Mouse (Mus musculus) kidney, postnatal 14 days (tissue): ENCODE measurements around the gene Arl4c.
A peak's percentile ranks its signal among the peaks of the same experiment; 100 is the strongest.

Source experiments
- DNase-seq: peaks from one replicate; pipeline ENCODE4 v3.0.0; 2022; ENCODE audit warnings: mixed read lengths

Gene Arl4c

DNA sequence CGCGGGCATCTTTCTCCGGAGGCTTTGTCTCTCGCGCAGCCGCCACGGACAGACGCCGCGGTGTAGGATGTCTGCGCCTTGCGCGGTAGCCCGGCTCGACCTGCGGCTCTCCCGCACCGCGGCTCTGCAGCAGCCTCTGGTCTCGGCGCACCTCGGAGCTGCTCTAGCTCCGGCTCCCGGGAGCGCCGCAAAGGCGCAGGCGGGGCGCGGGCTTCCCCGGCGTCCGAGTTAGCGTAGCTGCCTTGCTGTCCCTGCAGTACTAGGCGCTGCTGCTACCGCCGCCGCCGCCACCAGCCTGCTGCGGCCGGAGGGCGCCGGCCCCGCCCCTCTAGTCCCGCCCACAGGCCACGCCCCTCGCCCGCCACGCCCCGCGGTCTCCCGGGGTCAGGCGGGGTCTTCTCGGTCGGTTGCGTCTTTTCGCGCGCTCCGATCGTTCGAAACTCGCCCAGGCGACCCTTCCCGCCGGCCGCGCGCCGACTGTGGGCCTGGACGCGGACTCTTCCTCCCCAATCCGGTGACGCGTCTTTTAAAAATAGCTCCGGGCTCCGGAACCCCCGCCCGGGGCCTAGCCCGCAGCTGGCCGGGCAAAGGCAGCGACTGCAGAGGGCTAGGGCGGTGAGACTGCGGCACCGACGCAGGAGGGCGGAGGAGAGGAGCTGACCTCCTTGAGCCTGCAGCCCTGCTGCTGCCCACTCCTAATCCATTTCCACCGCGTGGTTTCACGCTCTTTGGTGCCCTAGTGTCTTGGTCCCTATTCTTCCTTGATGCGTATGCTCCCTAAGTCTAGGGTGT is at the start of gene Arl4c:
TSS of gene Arl4c (minus strand) at position 352 of the 792 bp plus-strand sequence.
- peak; percentile 91 for DNase-seq

DNA sequence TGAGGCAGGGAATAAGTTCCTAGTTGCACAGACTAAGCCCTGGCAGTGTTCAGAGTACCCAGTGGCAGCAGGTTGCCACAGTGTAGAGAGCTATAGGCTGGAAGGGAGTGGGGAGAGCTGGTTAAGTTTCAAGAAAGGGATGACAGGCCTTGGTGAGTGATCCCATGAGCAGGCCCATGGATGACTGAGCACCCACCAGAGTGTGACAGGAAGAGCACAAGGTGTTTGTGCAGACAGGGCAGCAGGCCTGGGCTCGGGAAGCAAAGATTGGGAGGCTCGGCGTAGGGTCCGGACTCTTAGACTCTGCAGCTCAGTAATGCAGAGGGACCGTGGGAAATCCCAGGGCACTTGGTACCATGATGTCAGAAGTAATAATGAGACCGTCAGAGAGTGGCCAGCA is 49.3 kb upstream of the Arl4c start:
- peak; percentile 77 for DNase-seq

DNA sequence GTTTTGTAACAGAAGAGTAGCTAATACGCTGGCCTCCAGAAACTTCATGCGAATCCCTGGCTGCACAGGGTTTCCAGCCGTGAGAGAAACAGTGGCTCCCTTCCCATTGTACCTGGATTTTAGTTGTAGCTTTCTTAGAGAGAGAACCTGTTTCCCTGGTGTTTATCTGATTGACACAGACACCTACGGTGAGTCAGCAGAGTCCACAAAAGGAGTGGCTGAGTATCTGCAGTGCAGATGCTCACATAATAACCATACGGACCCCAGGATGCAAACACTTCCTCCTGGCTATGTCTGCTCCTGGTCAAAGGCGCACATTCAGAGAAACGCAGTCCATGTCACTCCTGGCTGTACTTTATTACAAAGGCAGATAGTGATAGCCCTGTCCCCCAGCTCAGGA is 48.6 kb upstream of the Arl4c start:
- no peak for DNase-seq

DNA sequence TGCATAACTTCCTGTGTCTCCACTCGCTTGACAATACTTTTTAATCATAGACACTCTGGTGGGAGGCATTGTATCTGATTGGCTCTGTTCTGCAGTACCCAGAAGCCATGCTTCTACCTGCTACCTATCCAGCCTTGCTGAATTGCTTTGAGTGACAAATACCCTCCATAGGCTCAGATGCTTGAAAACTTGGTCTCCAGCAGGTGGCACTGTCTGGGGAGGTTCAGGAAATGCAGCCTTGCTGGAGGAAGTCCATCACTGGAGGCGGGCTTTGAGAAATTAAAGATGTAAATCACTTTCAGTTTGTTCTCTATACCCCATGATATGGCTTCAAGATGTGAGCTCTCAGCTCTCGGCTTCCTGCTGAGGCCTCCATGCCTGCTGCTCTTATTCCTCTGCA is 48.1 kb upstream of the Arl4c start:
- peak; percentile 17 for DNase-seq

DNA sequence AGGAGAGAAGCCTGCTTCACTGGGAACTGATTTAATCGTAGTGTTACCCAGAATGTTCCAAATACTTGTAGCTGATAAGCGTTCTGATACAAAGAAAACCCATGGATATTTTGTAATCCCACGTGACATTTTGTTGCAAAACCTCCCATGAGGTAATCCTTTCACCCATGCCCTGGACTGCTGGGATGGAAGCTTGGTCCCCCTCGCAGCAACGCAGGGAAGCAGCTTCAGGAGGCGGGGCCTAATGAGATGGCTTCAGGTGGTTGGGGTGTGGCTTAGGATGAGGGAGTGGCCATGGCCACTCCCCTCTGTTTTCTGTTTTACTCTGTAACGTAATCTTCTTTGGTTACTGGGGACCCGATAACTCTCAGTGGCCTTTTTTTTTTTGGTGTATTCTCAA is 47.1 kb upstream of the Arl4c start:
- no peak for DNase-seq

DNA sequence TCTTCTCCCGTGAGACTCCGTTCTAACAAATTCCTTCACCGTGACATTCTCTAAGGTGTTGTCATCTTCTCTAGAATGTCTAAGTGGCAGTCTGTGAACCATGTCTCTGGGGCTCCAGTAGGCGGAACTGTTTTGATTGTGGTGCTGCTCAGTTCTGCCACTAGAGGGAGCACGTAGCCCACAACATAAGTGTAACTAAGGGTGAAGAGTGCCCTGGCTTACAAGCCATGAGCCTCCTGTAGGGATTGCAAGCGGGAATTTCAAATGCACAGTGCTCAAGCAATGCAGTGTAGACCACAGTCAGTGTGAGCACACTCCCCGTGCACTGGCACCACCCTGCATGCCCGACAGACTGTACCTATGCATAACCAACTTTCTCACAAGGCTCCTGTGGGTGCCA is 43.2 kb upstream of the Arl4c start:
- DNase-seq, result peak; percentile 88

DNA sequence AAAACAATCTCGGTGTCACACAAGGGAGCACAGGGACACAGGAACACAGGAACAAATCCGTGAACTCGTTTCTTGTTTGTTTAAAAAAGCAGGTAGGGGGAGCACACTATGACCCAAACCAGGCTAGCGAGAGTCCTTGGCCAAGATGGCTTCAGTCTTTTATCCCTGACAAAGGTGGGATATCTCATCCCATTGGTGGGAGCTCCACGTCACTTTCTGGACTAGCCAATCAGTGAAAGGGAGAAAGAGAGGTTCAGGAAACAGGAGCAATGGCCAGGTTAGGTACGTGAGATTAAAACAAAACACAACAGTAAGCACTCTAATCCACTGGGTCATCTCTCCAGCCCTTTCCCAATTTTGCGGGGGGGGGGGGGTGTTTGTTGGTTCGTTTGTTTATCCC is 42.2 kb upstream of the Arl4c start:
- DNase-seq, result no peak

DNA sequence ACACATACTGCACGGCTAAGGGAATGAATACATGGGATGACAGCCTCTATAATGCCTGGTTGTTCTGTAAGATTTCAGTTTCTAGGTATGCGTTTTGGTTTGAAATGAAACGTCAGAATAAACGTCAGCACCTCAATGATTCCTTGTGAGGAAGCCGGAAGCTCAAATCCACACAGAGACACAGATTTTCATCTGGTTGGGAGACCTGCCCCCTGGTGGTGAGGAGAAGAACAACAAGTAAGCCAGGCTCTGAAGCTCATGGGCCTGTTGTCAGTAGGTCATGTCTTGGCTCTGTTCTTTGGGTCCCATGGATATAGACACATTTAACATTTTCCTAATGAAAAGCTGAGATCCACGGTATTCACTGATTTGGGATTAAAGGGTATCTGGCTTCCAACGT is 40.4 kb upstream of the Arl4c start:
- peak; percentile 53 for DNase-seq

DNA sequence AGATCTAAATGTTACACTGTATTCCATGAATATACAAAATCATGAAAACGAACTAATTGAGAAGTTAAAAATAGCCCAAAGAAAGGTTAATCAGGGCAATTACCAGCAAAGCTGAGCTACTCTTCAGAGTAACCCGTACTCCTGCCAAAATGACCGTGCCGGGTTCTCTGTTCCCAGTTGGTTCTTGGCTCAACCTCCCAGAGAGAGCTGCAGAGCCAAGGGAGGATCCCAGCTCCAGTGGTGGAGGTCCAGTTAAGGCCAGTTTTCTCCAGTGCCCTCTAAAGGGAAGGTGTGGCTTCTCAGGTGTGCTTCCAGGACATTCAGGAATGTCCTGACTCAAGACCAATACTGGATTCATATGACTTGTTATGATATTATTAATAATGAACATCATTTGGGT is 37.5 kb upstream of the Arl4c start:
- no peak for DNase-seq

DNA sequence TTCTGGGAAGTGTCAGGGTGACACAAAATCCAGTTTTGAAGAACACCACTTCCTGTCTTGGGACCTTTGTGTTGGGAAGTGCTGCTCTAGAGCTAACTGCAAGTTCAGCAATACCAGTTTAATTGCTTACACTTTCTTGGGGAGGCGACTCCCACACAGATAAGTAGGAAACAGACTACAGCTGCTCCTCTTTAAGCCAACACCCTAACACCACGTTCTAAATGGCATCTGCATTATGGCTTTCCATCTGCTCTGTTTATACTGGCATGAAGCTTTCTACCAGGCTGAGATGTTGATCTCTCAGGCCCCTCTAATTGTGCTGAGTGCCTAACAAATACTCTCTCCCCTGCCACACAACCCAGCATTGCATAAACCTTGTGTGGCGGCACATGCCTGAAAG is 36.9 kb upstream of the Arl4c start:
- no peak for DNase-seq

DNA sequence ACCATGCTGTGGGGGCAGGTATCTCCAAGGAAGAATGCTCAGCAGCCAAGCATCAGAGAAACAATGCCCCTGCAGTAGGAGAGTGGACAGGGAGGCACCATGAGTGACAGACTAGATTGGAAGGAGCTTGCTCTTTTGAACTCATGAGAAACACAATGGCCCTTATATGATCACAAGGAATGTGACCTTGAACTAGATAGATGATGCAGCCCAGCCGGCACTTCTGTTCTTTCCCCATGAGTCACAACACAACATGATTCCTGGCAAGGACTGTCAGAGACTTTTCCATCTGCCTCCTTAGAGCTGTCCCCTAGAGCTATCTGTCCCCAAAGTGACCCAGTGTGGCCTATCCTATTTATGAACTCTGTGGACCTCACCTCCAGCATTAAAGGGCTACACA is 27.5 kb upstream of the Arl4c start:
- no peak for DNase-seq

DNA sequence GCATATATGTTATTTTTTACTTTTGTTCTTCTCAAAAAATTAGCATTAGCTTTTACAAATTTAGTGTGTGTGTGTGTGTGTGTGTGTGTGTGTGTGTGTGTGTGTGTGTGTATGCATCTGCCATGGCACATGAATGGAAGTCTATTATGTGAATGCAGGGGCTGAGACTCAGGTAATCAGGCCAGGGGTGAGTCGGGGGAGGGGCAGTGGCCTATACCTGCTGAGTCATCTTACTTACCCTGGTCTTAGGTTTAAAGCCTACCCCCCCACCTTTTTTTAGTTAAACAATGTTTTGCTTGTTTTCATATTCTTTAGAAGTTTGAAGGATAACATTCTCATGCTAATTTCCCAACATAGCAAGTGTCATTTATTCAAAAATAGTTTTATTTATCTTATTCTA is 25.3 kb upstream of the Arl4c start:
- no peak for DNase-seq

DNA sequence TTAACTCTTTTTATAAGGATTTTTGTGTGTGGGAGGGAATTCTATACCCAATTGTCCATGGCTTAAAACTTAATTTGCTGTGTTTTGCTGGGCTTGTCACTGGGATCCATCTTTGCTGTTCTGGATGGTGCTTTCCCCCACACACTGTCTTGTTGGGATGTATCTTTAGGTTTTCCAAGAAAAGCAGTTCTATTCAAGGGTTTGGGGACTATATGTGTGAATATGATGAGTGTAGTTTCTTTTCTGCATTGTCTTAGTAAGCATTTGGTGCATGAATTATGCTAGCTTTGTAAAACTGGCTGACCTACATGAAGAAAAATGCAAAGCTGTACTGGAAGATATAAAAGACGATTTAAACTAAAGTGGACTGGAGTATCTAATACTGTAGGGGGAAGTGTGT is 23.7 kb upstream of the Arl4c start:
- DNase-seq, result no peak

DNA sequence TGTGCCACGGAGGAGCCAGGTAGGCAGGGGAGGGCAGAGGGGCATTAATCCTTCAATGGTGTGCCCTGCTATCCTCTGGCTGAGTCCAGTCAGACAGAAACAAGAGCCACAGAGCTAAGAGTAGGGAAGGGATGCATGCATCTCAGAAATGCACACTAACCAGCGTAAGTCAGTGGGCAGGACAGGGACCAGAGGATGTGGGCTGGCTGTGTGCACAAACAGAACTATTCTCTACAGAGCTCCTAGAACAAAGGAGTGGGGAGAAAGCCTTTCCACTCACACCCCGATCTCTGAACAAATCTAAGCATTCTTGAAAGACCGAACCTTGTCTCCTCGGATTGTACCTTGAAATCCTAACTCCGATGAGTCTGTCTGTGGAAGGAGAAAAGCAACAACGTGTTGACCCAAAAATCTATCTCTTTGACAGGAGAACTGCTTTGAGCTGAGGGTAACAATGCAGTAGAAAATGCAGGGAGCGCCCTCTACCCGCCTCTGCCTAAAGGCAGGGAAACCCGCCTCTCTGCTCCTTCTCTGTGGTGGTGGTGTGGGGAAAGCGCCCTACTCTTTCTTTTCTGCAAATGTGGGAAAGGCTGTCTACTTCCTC is 18.7 kb upstream of the Arl4c start:
- no peak for DNase-seq

DNA sequence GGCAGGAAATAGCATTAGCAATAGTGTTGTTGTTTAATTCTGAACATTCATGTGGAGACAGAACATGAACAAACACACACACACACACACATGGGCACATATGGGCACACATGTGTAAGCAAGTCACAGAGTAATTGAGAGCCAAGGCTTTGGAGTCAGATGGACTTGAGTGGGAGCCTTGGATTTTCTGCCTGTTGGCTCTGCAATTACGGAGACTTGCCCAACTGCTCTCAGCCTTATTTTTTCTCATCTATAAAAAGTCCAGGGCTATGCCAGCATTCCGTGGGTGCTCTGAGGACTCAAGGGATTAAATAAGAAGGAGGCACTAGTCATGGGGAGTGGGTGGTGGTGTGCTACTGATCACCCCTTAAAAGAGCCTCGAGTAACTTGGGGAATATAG is 16.5 kb upstream of the Arl4c start:
- no peak for DNase-seq

DNA sequence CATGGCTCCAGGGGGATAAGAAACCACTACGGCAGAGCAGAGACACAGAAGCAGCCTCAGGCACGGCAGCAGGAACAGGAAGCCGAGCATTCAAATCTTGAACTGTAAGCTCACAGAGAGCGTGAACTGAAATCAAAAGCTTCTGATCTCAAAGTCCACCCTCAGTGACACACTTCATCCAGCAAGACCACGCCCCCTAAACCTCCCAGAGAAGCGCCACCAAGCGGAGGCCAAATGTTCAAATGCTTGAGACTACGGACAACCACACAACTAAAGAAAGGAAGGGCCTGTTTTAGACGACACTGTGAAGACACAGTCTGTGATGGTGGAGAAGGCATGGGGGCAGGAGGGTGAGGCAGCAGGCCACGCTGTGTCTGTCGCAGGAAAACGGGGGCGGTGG is 15.7 kb upstream of the Arl4c start:
- DNase-seq, result no peak

DNA sequence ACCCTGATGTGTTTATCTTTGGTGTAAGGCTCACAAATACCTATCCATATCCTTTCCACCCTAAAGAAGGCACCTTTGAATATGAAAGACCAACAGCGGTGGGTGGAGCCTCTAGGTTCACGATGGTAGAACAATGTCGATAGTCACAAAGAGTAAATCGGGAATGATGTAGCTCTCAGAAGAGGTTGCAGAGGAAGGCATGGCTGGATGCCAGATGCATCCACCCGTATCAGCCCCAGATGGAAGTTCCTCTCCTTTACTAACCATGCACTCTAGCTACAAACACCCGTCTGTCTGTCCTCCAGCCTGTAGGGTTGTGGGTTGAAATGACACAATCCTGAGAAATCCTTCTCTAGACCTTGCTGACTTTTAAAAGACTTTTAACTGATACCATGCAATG is 10.0 kb upstream of the Arl4c start:
- peak; percentile 33 for DNase-seq

DNA sequence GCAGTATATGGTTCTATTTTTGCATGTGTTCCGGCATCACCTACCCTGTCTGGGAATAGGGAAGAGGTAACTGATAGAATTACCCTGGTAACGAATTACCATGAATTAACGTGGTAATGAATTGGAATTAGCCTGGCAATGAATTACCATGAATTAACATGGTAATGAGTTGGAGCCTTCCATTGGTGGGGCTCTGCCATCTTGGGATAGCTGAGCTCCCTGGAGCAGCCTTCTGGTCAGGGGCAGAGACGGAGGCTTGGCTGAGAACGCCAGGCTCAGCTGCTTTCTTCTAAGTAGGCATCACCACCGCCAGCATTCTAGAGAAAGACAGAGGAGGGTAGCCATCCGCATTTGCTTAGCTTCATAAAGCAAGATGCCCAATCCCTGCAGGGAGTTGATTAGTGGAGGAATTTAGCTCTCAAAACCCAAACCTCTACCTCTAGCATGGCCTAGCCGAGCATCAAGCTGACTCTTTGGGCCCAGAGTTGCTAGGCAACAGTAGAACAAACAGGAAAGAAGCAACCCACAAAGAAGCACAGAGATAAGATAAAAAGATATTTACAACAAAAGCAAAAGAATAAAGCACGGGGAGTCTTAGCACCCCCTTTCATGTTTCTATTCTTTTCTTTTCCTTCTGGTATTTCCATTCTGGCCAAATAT is 6.8 kb upstream of the Arl4c start:
- DNase-seq, result no peak

DNA sequence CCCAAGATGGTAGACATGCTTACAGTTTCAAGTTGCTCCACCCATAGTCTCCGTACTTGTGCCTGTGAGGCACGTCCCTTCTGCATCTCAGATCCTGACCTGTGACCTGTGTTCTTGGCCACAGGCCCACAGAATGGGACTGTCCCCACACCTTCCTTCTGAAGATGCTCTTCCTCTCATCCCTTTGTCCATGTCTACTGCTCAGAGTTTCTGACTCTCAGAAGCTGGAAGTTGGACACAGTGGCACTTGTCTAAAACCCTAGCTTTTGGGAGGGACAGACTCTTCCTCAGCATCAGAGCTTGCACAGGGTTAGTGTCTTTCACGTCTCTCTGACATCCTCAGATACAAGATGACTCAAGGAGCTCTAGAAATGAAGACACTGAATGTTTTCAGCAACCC is 6.2 kb upstream of the Arl4c start:
- no peak for DNase-seq

DNA sequence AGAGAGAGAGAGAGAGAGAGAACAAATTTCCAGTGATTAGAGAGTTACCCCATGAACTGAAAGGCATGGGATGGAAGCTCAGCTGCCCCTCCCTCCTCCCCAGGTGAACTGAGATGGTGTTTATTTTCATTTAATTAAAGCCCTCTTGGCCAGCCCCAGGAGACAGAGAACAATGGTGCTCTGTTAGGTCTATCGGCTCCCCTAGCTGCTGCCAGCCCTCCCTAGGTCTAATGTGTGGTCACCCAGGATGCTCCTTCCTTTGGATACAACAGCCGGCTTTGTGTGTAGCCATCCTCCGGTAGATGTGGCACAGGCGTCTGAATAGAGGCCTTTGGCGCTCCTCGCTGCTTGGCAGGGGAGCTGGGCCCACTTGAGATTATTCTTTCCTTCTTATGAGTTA is 5.5 kb upstream of the Arl4c start:
- no peak for DNase-seq

DNA sequence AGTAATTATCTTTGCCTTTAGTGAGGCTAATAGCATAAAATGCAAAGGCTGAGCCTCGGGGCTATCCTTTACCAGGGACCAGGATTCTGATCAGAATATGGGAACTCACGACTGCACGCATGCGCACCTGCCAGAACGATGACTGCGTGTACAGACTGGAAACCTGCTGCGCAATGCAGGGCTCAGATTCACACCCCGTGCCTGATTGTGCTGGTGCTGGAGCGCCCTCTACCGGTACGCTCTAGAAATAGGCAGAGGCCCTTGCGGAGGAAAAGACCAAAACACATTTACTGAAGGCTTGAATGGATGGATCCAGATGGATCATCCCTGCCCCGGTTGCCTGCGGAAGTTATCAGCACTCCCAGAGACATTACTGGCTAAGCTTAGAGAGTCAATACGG is 3.8 kb upstream of the Arl4c start:
- peak; percentile 89 for DNase-seq

DNA sequence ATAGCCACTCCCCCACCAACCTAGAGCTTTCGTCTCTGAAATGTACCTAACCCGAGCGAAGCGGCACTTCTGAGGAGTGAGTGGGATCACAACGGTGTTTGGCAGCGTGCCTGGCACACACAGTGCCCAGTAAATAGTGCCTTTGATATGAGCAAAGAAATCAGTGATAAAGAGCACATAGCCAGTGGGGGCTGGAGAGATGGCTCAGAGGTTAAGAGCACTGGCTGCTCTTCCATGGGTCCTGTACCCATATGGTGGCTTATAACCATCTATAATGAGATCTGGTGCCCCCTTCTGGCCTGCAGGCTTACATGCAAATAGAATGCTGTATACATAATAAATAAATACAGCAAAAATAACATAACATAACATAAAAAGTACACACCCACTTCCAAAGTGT is 3.0 kb upstream of the Arl4c start:
- peak; percentile 47 for DNase-seq

DNA sequence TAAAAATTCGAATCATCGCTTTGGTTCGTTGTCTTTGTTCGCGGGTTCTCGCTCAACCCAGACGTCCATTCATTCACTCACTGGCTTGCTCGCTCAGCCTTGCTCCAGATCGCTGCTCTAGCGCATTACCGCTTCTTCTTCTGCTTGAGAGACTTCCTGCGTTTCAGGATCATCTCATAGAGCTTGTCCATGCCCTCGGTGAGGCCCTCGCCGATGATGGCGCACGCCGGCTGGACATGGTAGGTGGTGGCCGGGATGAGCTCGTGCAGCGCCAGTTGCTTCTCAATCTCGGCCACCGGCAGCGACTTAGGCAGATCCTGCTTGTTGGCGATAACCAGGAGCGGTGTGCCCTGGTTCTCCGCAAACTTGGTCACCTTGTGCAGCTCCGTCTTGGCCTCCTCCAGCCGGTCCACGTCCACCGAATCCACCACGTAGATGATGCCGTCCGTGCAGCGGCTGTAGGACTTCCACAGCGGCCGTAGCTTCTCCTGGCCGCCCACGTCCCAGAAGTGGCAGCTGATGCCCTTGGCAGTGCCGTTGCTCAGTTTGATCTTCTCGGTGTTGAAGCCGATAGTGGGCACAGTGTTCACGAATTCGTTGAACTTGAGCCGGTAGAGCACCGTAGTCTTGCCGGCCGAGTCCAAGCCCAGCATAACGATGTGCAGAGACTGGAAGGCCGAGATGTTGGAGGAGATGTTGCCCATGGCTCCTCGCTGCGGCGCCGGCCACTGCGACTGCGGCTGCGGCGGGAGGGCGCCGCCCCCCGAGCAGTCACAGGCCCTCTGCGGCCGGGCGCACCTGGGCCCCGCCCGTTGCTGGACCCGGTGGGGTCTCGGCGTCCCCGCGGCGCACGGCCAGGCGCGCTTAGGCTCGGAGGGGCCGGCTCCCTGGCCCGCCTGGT is 810 bp downstream of the Arl4c start:
- DNase-seq, result peak; percentile 30
